Mouse (Mus musculus) embryonic fibroblast, embryonic 13.5 days (primary cell): ENCODE results near the gene Dnlz. TPM values are rescaled to one million over a fixed set of nuclear protein-coding genes. Genes with fewer than 3 reads are reported as not detected.

Source experiments
- H3K27ac ChIP-seq: 2 replicates; pipeline ENCODE4 v1.5.1; 2012; ENCODE audit warnings: low read length, control low read depth, inconsistent platforms; ENCODE audit not compliant: insufficient read depth
- H3K4me1 ChIP-seq: 2 replicates; pipeline ENCODE4 v1.6.1; 2011; ENCODE audit warnings: low read length; ENCODE audit not compliant: control insufficient read depth, insufficient read depth
- H3K4me3 ChIP-seq: 2 replicates; pipeline ENCODE4 v1.5.1; 2011; ENCODE audit warnings: mild to moderate bottlenecking, control low read depth, low read length; ENCODE audit not compliant: insufficient read depth
- CTCF ChIP-seq: IDR thresholded peaks from 2 replicates; pipeline ENCODE4 v1.5.1; 2011; ENCODE audit warnings: mild to moderate bottlenecking, control low read depth, low read length, moderate library complexity, borderline replicate concordance; ENCODE audit not compliant: insufficient read depth
- POLR2A ChIP-seq: IDR thresholded peaks from 2 replicates; pipeline ENCODE4 v1.6.1; 2011; ENCODE audit warnings: low read depth, mild to moderate bottlenecking, control low read depth, low read length, moderate library complexity
- polyA plus RNA-seq: library from polyadenylated mRNA; stranded (reverse); fragments of >200 nt; gene quantifications from 2 replicates; pipeline ENCODE4 v1.2.4, GENCODE M21; 2011; ENCODE audit warnings: low read depth; ENCODE audit not compliant: missing spikeins, insufficient read length

Dnlz gene
- polyA plus RNA-seq, 1 experiment: 18.2 TPM

DNA sequence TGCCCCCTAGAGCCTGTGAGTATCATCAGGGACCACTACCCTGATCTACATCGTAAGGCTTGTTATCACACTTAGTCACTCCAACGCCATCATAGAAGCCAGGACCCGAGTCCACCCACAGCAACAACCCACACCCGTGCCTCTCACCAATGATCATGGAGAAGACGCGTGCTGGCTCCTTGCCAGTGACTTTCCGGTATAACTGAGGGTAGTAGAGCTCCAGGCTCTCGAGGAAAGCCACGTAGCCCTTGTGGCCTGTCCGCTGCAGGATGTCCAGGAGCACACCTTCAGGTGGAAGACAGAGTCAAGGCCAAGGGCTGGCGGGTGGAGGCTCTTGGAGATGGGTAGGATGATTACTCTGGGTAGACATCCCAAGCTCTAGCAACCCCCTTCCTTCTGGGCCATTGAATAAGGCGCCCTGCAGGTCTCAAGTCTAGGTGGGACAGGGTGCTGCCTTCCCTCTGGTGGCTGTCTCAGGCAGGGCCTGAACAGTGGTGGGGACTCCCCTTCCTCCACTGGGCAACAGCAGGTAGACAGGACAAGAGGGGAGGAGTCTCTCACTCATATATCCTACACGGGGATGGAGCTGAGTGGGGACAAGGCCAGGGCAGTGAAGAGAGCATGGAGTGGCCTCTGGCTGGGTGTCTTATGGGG, 6.9 kb upstream of the Dnlz start:
- TF ChIP-seq POLR2A (no peak), CTCF (no peak)
- Histone ChIP-seq H3K4me3 (no peak overlapping the region), H3K27ac (no peak overlapping the region), H3K4me1 (no peaks in the 10 kb centered on the region)

DNA sequence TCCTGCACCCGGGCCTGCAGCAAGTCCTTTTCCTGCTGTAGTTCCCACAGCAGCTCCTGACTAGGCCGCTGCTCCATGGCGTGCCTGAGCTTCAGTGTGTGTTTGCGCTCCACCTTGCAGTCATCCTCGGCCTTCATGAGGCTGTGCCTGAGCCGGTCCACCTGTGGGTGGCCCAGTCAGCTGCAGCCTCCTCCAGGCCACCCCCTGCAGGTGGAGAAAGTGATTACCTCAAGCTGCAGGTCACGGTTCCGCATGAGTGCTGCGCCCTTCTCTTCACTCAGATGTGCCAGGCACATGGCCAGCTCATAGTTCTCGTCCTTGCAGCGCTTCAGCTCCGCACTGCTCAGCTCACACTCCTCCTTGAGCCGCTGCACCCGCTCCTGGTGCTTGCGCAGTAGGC, 5.6 kb upstream of the Dnlz start:
- Histone ChIP-seq H3K27ac (no peak overlapping the region), H3K4me3 (no peak overlapping the region), H3K4me1 (no peaks in the 10 kb centered on the region)
- TF ChIP-seq CTCF (no peak), POLR2A (no peak)

DNA sequence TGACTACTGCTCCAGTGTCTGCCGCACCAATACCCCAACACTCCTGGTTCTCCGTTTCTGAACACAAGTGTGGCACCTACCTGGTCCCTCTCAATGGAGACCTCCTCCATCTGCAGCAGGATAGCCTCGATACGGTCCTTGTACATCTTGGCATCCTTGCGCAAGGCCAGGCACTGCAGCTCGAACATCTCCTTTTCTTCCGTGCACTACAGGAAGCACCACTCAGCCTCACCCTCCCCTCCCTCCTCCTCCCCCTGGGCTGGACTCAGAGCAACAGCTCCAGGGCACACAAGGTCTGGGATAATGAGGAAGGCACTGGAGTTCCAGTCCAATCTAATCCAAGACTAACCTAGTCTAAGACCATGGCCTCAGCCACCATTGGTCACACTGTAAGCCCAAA, 4.8 kb upstream of the Dnlz start:
- no peaks in the 10 kb centered on the region for H3K4me1 ChIP-seq
- no peak overlapping the region for H3K4me3 ChIP-seq
- TF ChIP-seq POLR2A (no peak), CTCF (no peak)
- H3K27ac ChIP-seq: no peak overlapping the region

- TF ChIP-seq POLR2A (no peak), CTCF (no peak)
- H3K4me1 ChIP-seq: no peaks in the 10 kb centered on the region
- no peak overlapping the region for H3K27ac ChIP-seq
- H3K4me3 ChIP-seq: no peak overlapping the region
Measured at GRCm38 (mm10) chr2:26356231-26356630, 4.3 kb upstream of the Dnlz start.

GRCm38 (mm10) chr2:26354401-26354800, 2.5 kb upstream of the Dnlz start:
- Histone ChIP-seq H3K27ac (no peak overlapping the region), H3K4me1 (no peaks in the 10 kb centered on the region), H3K4me3 (no peak overlapping the region)
- TF ChIP-seq CTCF (no peak), POLR2A (no peak)

DNA sequence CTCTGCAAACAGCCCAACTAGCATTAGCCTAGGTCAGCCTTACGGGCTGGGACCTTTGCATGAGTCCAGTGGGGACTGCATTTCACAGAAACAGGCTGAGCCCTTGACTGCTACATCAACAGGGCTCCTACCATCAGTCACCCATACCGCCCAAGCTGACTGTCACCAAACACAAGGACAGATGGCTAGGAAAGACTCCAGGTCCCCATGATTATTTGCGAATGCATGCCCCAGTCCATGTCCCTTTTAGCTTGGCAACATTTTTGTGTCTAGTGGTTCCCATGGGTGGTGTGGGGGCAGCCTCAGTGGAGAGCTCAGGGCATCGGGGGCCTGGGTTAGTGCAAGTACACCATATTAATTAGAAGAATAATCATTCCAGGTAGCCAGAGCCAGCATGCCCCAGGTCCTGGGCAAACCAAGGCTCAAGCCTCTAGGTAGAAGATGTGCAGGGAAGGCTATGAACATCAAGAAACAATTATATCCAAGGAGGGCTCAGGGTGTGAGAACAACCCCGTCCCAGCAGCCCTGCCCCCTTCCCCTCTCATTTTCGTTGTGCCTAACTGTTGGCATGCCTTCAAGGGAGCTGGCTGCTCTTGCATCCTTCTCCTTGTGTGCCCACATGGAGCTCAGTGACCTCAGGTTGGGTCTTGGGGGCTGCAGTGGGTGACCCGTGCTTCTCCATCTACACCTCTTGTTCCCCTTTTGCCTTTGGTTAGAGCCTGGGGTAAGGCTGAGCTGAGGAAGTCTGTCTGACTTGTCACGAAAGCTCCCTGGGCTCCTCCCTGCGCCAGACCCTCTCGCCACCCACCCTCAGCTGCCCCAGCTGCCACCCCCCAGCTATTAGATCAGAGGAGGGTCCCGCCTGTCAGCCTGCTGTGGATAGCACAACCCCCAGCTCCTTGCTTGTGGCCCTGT, 1.4 kb upstream of the Dnlz start:
- H3K4me3 ChIP-seq: no peak overlapping the region
- H3K4me1 ChIP-seq: no peaks in the 10 kb centered on the region
- no peak overlapping the region for H3K27ac ChIP-seq
- TF ChIP-seq POLR2A (no peak), CTCF (no peak)

DNA sequence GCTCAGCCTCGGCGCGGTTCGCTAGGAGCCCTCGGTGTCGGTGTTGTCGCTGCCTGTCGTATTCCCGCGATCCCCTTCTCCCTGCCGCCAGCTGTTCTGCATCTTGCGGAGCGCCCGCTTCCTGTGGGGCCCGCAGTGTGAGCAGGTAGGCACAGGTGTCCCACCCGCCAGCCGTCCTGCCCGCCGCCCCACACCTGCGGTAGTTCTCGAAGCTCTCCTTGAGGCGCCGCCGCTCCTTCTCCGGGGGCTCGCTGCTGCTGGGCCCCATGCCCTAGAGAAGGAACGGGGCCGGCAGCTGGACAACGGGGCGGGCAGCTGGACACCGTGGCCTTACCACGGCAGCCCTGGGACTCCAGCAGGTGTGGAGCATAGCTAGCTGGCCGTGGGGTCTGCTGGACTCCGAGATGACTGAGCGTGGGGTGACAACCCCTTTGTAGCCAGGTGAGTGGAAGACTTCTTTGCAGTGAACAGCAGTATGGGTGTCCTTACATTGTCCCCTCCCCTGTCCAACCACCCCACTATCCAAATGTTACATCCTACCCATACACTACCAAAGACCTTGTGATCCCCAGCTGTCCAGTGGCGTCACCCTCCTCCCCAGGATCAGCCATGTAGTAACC, 491 bp upstream of the Dnlz start:
- Histone ChIP-seq H3K27ac (no peak overlapping the region), H3K4me1 (no peaks in the 10 kb centered on the region), H3K4me3 (peak overlapping the region; percentile 62)
- TF ChIP-seq CTCF: no peak
- no peak for TF ChIP-seq POLR2A

GRCm38 (mm10) chr2:26348241-26348640, 3.7 kb downstream of the Dnlz start:
- TF ChIP-seq POLR2A: no peak
- Histone ChIP-seq H3K27ac (no peak overlapping the region), H3K4me3 (no peak overlapping the region), H3K4me1 (no peaks in the 10 kb centered on the region)

DNA sequence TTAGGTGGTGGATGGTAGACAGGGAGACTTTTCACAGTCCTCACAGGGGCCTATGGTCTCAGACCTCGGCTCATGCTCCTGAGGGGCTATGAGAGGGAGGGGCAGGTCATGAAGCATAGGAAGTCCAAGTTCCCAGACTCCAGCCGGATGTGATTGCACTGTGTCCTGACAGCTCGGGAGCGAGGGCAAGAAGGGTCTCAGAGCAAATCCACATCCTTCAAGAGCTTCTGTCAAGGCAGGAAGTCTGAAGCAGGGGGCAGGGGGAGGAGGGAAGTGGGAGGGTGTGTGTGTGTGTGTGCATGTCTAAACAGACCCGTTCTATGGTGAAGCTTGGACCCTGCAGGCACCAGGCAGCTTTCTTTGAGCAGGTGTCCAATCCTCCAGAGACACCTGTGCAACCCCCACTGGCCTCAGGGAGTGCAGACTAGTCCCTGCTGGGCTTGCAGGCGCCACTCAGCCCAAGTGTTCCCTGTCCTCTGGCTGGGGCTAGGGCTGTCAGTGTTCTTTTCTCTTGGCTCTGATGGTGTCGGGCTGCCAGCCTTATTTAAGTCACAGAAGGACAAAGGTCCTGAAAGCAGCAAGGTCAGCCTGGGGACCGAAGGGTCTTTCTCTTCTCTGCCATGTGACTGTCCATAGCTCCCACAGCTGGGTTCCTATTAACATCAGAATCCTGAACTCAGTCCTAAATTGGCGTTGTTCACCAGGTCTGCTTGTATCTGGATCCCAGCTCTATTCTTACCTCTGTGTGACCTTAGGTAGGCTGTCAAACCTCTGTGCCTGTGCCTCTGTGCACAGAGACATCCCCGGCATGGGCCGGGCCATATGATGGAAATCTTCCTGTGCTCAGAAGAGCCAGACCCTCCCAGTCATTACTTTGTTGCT, 9.1 kb downstream of the Dnlz start:
- no peak overlapping the region for H3K27ac ChIP-seq
- no peak overlapping the region for H3K4me3 ChIP-seq
- H3K4me1 ChIP-seq: no peaks in the 10 kb centered on the region
- TF ChIP-seq POLR2A (no peak), CTCF (no peak)
